Mouse (Mus musculus): ENCODE data around the gene Lcn5. TPM values are rescaled to one million over a fixed set of nuclear protein-coding genes. Genes with fewer than 3 reads are reported as not detected.

The Lcn5 gene
- total and polyA plus RNA-seq, 3 experiments, result not detected

DNA sequence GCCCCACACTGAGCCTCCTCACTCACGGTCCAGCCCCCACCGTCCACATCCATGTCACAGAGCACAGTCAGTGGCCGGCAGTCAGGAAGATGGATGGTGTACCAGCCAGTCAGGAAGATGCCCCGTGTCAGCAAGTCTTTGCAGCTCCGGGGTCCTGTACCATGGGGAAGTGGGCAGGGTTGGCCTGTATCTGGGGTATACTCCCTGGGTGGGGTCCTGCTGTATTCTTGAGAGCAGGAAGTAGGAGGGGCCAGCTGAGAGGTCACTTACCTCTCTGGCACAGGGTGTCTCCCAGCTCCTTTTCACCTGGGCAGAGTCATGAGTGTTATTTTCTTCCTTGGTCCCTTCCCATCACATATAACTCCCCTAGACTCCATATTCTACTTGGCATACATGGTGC lies 31.8 kb upstream of the Lcn5 start:
- Histone ChIP-seq H3K4me3 (ENCODE audit: control insufficient read depth in 1 of 2, insufficient read depth in 1 of 2, low read depth in 2 of 2, low read length in 2 of 2) (no peak overlapping the region), H3K9ac (ENCODE audit: control insufficient read depth, low read depth, low read length, poor library complexity, severe bottlenecking) (no peak overlapping the region), H3K27ac (ENCODE audit: control insufficient read depth, low read depth, low read length) (no peak overlapping the region), H3K36me3 (ENCODE audit: control insufficient read depth in 1 of 2, insufficient read depth in 2 of 2, low read length in 2 of 2) (peaks cover 0 to 1% of the 10 kb centered on the region in 2 experiments; a peak in 2 of 4 replicates), H3K9me3 (replicated peaks; ENCODE audit: insufficient read depth, low read length) (no peaks in the 10 kb centered on the region), H3K27me3 (ENCODE audit: control insufficient read depth in 1 of 2, insufficient read depth in 2 of 2, low read length in 2 of 2) (peaks cover 0 to 4% of the 10 kb centered on the region in 2 experiments; a peak in 1 of 4 replicates), H3K79me2 (ENCODE audit: control insufficient read depth, insufficient read depth, low read length, poor library complexity) (no peaks in the 10 kb centered on the region), H3K4me1 (ENCODE audit: control insufficient read depth in 1 of 2, insufficient read depth in 2 of 2, low read length in 2 of 2) (peaks cover 0 to 13% of the 10 kb centered on the region in 2 experiments; a peak in 2 of 4 replicates)
- no peak for DNase-seq (ENCODE audit: low read depth, low spot score)
- TF ChIP-seq RCOR1 (IDR thresholded peaks at IDR 0.05; ENCODE audit: low read depth, low read length) (no peak), EP300 (IDR thresholded peaks at IDR 0.05; ENCODE audit: low read depth in 1 of 2, low read length in 2 of 2) (no peak), ZMIZ1 (IDR thresholded peaks at IDR 0.05; ENCODE audit: low read depth, low read length) (no peak), E2F4 (IDR thresholded peaks at IDR 0.05; ENCODE audit: borderline replicate concordance, low read depth, low read length) (no peak), POLR2AphosphoS5 (IDR thresholded peaks at IDR 0.05; ENCODE audit: borderline replicate concordance, low read depth, low read length) (no peak), MAFK (IDR thresholded peaks at IDR 0.05; ENCODE audit: borderline replicate concordance, low read depth, low read length) (no peak), NRF1 (IDR thresholded peaks at IDR 0.05; ENCODE audit: insufficient read depth, low read depth, low read length, poor library complexity, severe bottlenecking) (no peak), TBP (IDR thresholded peaks at IDR 0.05; ENCODE audit: low read depth, low read length) (no peak), JUND (IDR thresholded peaks at IDR 0.05; ENCODE audit: low read depth, low read length) (no peak)

DNA sequence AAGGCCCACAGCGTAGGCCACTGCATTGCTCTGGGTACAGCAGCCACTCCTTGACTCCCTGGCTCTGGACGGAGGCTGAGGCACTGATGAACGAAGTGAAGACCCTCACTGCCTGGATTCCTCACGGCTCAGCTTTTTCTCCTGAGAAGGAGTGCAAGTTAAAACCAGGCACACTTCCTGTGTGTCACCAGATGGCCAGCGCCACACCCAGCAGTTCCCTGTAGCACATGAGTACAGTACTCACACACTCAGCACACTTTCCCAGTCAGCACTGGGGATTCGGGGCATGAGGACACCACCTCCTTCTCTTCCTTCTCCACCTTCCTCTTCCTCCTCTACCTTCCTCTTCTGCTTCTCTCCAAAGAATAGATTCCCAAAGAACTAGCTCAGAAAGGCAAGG lies 29.9 kb upstream of the Lcn5 start, which contains the start of gene Fcna:
Fcna (minus strand) TSS at position 220 of the 400 bp plus-strand sequence.
- H3K79me2 ChIP-seq (ENCODE audit: control insufficient read depth, insufficient read depth, low read length, poor library complexity), result no peaks in the 10 kb centered on the region
- DNase-seq (ENCODE audit: low read depth, low spot score), result no peak
- no peak within 1 kb of the TSS for H3K9ac ChIP-seq (ENCODE audit: control insufficient read depth, low read depth, low read length, poor library complexity, severe bottlenecking)
- no peaks in the 10 kb centered on the region for H3K4me1 ChIP-seq (ENCODE audit: control insufficient read depth in 1 of 2, insufficient read depth in 2 of 2, low read length in 2 of 2)
- TF ChIP-seq RCOR1 (IDR thresholded peaks at IDR 0.05; ENCODE audit: low read depth, low read length) (no peak), ZMIZ1 (IDR thresholded peaks at IDR 0.05; ENCODE audit: low read depth, low read length) (no peak), JUND (IDR thresholded peaks at IDR 0.05; ENCODE audit: low read depth, low read length) (no peak), SMC3 (IDR thresholded peaks at IDR 0.05; ENCODE audit: low read depth, low read length) (no peak), CHD2 (IDR thresholded peaks at IDR 0.05; ENCODE audit: low read length) (no peak), POLR2A (IDR thresholded peaks at IDR 0.05; ENCODE audit: control insufficient read depth in 1 of 2, insufficient read depth in 1 of 2, low read depth in 1 of 2, low read length in 2 of 2, poor library complexity in 1 of 2) (no peak), MYB (IDR thresholded peaks at IDR 0.05; ENCODE audit: low read depth, low read length) (no peak), UBTF (IDR thresholded peaks at IDR 0.05; ENCODE audit: borderline replicate concordance, insufficient read depth, low read depth, low read length) (no peak), BHLHE40 (IDR thresholded peaks at IDR 0.05; ENCODE audit: borderline replicate concordance, low read depth, low read length) (no peak), NRF1 (IDR thresholded peaks at IDR 0.05; ENCODE audit: insufficient read depth, low read depth, low read length, poor library complexity, severe bottlenecking) (no peak), NELFE (IDR thresholded peaks at IDR 0.05; ENCODE audit: low read depth, low read length) (no peak), GATA1 (IDR thresholded peaks at IDR 0.05; ENCODE audit: low read depth, low read length) (no peak), ZNF384 (IDR thresholded peaks at IDR 0.05; ENCODE audit: low read depth, low read length) (no peak), E2F4 (IDR thresholded peaks at IDR 0.05; ENCODE audit: borderline replicate concordance, low read depth, low read length) (no peak)
- H3K27ac ChIP-seq (ENCODE audit: control insufficient read depth, low read depth, low read length), result no peak within 1 kb of the TSS
- no peaks in the 10 kb centered on the region for H3K36me3 ChIP-seq (ENCODE audit: control insufficient read depth in 1 of 2, insufficient read depth in 2 of 2, low read length in 2 of 2)
- no peaks in the 10 kb centered on the region for H3K9me3 ChIP-seq (replicated peaks; ENCODE audit: insufficient read depth, low read length)
- H3K4me3 ChIP-seq (ENCODE audit: control insufficient read depth in 1 of 2, insufficient read depth in 1 of 2, low read depth in 2 of 2, low read length in 2 of 2), result no peak within 1 kb of the TSS
- H3K27me3 ChIP-seq (ENCODE audit: control insufficient read depth in 1 of 2, insufficient read depth in 2 of 2, low read length in 2 of 2), result peaks cover 0 to 4% of the 10 kb centered on the region in 2 experiments; a peak in 1 of 4 replicates

Data from MEL (cell line).